Mouse (Mus musculus) myocyte (in vitro differentiated cells): Measurements from ENCODE around the gene Ipmk. TPM values are rescaled to one million over a fixed set of nuclear protein-coding genes. Genes with fewer than 3 reads are reported as not detected.

Experiments
- H3K27me3 ChIP-seq: one replicate; pipeline ENCODE4 v1.6.1; 2011; ENCODE audit not compliant: control insufficient read depth, insufficient read depth, insufficient read length
- H3K36me3 ChIP-seq: one replicate; pipeline ENCODE4 v1.6.1; 2011; ENCODE audit not compliant: control insufficient read depth, insufficient read depth
- H3K4me2 ChIP-seq: one replicate; pipeline ENCODE4 v1.6.1; 2011; ENCODE audit warnings: low read depth, control low read depth
- H3K4me3 ChIP-seq: one replicate; pipeline ENCODE4 v1.5.1; 2011; ENCODE audit warnings: mild to moderate bottlenecking, control low read depth, moderate library complexity
- H3K79me2 ChIP-seq: one replicate; pipeline ENCODE4 v1.6.1; 2011; ENCODE audit not compliant: control insufficient read depth, insufficient read depth
- H3ac ChIP-seq: one replicate; pipeline ENCODE4 v1.6.1; 2011; ENCODE audit not compliant: control insufficient read depth, insufficient read length
- CEBPB ChIP-seq: IDR thresholded peaks from 2 replicates; pipeline ENCODE4 v1.6.1; 2011; ENCODE audit warnings: mild to moderate bottlenecking, moderate library complexity; ENCODE audit not compliant: poor library complexity, insufficient read depth, severe bottlenecking
- E2F4 ChIP-seq: IDR thresholded peaks from one replicate; pipeline ENCODE4 v1.6.1; 2011; ENCODE audit warnings: mild to moderate bottlenecking, control low read depth, moderate library complexity; ENCODE audit not compliant: insufficient read depth
- MAX ChIP-seq: IDR thresholded peaks from one replicate; pipeline ENCODE4 v1.6.1; 2011; ENCODE audit warnings: low read depth, mild to moderate bottlenecking, control low read depth
- MYOD1 ChIP-seq, 3 experiments: IDR thresholded peaks; one replicate each; pipeline ENCODE4 v1.6.1; 2011; ENCODE audit warnings: control low read depth in 2 of 3, low read depth in 2 of 3, mild to moderate bottlenecking in 2 of 3, moderate library complexity in 1 of 3; ENCODE audit not compliant: insufficient read length in 2 of 3, control insufficient read depth in 1 of 3
- MYOG ChIP-seq, 3 experiments: IDR thresholded peaks; one replicate each; pipeline ENCODE4 v1.6.1; 2011; ENCODE audit warnings: control low read depth in 2 of 3, low read depth in 2 of 3, mild to moderate bottlenecking in 2 of 3; ENCODE audit not compliant: insufficient read length in 2 of 3, control insufficient read depth in 1 of 3, insufficient read depth in 1 of 3
- POLR2A ChIP-seq: IDR thresholded peaks from one replicate; pipeline ENCODE4 v1.6.1; 2011; ENCODE audit warnings: low read depth, mild to moderate bottlenecking, control low read depth, moderate library complexity; ENCODE audit not compliant: insufficient read length
- POLR2AphosphoS2 ChIP-seq: IDR thresholded peaks from one replicate; pipeline ENCODE4 v1.6.1; 2011; ENCODE audit warnings: low read depth, control low read depth; ENCODE audit not compliant: insufficient read length
- REST ChIP-seq: IDR thresholded peaks from one replicate; pipeline ENCODE4 v1.6.1; 2011; ENCODE audit warnings: mild to moderate bottlenecking, control low read depth, moderate library complexity; ENCODE audit not compliant: insufficient read depth, insufficient read length
- SRF ChIP-seq: IDR thresholded peaks from one replicate; pipeline ENCODE4 v1.6.1; 2011; ENCODE audit warnings: low read depth; ENCODE audit not compliant: control insufficient read depth, insufficient read length
- TCF12 ChIP-seq: IDR thresholded peaks from one replicate; pipeline ENCODE4 v1.6.1; 2011; ENCODE audit warnings: mild to moderate bottlenecking, control low read depth; ENCODE audit not compliant: poor library complexity, insufficient read depth, severe bottlenecking
- TCF3 ChIP-seq: IDR thresholded peaks from one replicate; pipeline ENCODE4 v1.6.1; 2011; ENCODE audit warnings: low read depth, control low read depth; ENCODE audit not compliant: insufficient read length
- USF1 ChIP-seq: IDR thresholded peaks from one replicate; pipeline ENCODE4 v1.6.1; 2011; ENCODE audit warnings: low read depth, mild to moderate bottlenecking, control low read depth, moderate library complexity
- polyA plus RNA-seq: library from polyadenylated mRNA; unstranded; fragments of >200 nt; fragmentation: generic; extraction: Trizol; gene quantifications from one replicate; pipeline ENCODE4 v1.2.1, GENCODE M21; 2012; ENCODE audit warnings: missing spikeins

Gene Ipmk
- polyA plus RNA-seq, 1 experiment = 7.4 TPM

DNA sequence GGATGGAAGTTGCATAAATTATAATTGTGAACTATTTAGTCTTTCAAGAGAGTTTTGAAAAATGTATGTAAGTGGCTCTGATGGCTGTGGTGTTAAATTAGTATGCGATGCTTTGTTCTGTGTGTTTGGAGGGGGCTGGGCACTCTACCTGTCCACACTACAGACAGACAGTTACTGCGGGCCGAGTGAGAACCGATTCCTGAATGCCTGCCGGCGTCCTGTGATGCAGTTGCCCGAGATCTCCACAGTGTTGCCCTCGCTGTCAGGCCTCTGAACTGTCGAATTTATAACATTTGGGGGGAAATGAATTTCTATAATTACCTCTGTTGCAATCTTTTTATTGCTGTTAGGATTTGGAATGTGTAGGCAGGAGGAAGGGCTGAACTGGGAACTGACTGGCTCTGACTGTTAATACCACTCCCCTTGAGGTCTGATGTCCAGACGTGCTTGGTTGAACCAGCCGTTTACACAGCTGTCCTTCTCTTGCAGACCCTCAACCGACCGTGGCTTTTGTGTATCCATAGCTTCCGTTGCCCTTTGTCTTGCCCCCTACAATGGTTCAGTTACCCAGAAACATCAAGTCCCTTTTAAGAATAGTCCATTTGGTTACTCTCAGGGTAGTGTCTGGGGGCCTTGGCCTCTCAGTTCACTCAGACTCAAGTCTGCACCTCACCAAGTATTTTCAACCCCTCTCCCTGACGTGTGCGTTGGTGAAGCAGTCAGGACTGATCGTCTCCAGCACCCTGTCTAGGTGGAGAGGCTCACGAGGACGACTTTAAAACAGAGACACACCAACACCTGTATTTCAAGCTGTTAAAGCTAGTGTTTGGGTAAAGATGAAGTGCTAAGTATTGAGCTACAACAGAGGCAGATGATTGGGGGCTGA lies 36.8 kb downstream of the Ipmk start:
- Histone ChIP-seq H3K36me3 (no peaks in the 10 kb centered on the region), H3K27me3 (no peaks in the 10 kb centered on the region), H3K4me2 (no peak overlapping the region), H3K4me3 (no peak overlapping the region), H3ac (no peak overlapping the region), H3K79me2 (no peaks in the 10 kb centered on the region)
- TF ChIP-seq MYOG (IDR thresholded peaks at IDR 0.05; ENCODE audit: control insufficient read depth in 1 of 3, insufficient read depth in 1 of 3, insufficient read length in 2 of 3, low read depth in 2 of 3) (no peak), POLR2A (no peak), REST (no peak), POLR2AphosphoS2 (no peak)

GRCm38 (mm10) chr10:71389311-71389710 lies 41.7 kb downstream of the Ipmk start:
- no peak overlapping the region for H3K4me3 ChIP-seq
- H3K36me3 ChIP-seq = no peaks in the 10 kb centered on the region
- H3K4me2 ChIP-seq = no peak overlapping the region
- no peaks in the 10 kb centered on the region for H3K27me3 ChIP-seq
- H3ac ChIP-seq = no peak overlapping the region
- TF ChIP-seq TCF3 (no peak), CEBPB (no peak), TCF12 (no peak), POLR2AphosphoS2 (no peak), MYOD1 (IDR thresholded peaks at IDR 0.05; ENCODE audit: control insufficient read depth in 1 of 3, insufficient read length in 2 of 3, low read depth in 2 of 3) (no peak), MAX (no peak), SRF (no peak)
- no peaks in the 10 kb centered on the region for H3K79me2 ChIP-seq

DNA sequence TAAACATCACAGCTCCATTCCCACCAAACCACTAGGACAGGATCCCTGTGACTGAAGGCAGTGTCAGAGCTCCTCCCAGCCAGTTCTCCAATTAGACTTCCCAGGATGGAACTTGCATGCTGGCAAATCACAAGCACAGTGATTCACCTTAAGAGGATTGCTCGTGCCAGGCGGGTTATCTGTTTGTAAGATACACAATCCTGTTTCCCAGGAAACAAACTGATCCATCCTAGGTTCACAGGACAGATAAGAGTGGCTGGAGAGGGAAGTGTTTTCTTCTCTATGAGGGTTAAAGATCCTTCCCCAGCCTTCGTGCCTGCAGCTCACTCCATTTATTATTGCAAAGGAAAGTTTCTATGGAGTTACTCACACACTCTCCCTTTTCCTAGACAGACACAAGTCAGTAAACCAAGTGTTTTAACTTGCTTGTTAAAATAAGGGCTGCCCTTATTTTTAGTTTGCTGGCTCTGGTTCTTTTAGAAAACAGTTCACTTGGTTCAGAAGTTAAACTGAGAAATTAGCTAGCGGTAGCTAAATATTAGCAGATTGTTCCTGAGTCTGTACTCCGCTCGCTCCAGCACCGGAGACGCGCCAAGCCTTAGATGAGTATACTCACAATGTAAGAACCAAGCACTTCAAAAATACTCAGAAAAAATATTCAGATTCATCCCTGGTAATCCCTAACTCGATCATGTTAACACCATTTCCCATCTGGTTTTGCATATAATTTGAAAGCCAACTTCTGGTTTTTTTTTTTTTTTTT lies 51.0 kb downstream of the Ipmk start:
- H3ac ChIP-seq = no peak overlapping the region
- H3K36me3 ChIP-seq = no peaks in the 10 kb centered on the region
- H3K4me2 ChIP-seq = no peak overlapping the region
- no peaks in the 10 kb centered on the region for H3K79me2 ChIP-seq
- no peak overlapping the region for H3K4me3 ChIP-seq
- no peak for TF ChIP-seq SRF
- no peak for TF ChIP-seq TCF3
- no peak for TF ChIP-seq CEBPB
- TF ChIP-seq TCF12 = no peak
- no peak for TF ChIP-seq POLR2A
- no peak for TF ChIP-seq POLR2AphosphoS2
- H3K27me3 ChIP-seq = no peaks in the 10 kb centered on the region

DNA sequence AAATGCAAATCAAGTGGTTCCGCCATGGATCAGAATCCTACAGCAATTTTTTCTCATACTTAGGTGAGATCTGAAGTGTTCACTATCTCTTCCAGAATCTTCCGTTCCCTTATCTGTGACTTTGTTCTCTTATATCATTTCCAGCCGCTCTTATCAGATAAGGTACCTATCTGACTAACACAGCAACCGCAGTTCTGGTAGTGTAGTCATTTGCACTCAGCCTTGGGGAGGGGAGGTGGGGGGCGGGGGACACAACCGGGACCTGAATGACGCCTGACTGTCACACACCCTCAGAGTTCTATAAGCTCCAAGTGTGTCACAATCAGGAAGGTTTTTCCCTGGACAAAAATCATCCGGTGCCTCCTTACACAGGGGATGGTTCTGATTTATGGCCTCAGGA lies 51.8 kb downstream of the Ipmk start:
- H3K4me3 ChIP-seq = no peak overlapping the region
- H3K4me2 ChIP-seq = no peak overlapping the region
- TF ChIP-seq MAX (no peak), POLR2AphosphoS2 (no peak), POLR2A (no peak), CEBPB (no peak), MYOD1 (IDR thresholded peaks at IDR 0.05; ENCODE audit: control insufficient read depth in 1 of 3, insufficient read length in 2 of 3, low read depth in 2 of 3) (no peak), E2F4 (no peak), TCF3 (no peak), TCF12 (no peak), MYOG (IDR thresholded peaks at IDR 0.05; ENCODE audit: control insufficient read depth in 1 of 3, insufficient read depth in 1 of 3, insufficient read length in 2 of 3, low read depth in 2 of 3) (no peak), USF1 (no peak), SRF (no peak), REST (no peak)
- no peaks in the 10 kb centered on the region for H3K27me3 ChIP-seq
- H3K36me3 ChIP-seq = no peaks in the 10 kb centered on the region
- no peaks in the 10 kb centered on the region for H3K79me2 ChIP-seq
- no peak overlapping the region for H3ac ChIP-seq

DNA sequence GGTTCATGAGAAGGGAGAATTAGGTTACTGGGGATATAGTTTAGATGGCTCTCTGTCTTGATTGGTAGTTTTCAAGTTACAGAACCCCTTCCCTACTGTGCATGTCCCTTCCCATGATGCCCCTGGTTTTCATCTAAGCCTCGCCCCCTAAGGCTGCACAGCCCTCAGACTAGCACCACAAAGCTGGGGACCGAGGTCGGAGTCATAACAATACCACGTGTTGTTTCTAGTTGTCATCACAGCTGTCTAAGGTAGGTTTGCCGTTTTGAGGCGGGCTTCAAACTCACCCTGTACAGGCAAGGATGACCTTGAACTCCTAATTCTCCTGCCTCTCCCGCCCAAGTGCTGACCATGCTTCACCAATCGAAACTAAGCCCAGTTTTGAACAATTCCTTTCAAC lies 52.4 kb downstream of the Ipmk start:
- TF ChIP-seq POLR2A (no peak), MYOG (IDR thresholded peaks at IDR 0.05; ENCODE audit: control insufficient read depth in 1 of 3, insufficient read depth in 1 of 3, insufficient read length in 2 of 3, low read depth in 2 of 3) (no peak), MAX (no peak), SRF (no peak), MYOD1 (IDR thresholded peaks at IDR 0.05; ENCODE audit: control insufficient read depth in 1 of 3, insufficient read length in 2 of 3, low read depth in 2 of 3) (no peak), CEBPB (no peak), POLR2AphosphoS2 (no peak), REST (no peak), E2F4 (no peak), USF1 (no peak), TCF3 (no peak)
- Histone ChIP-seq H3K4me3 (no peak overlapping the region), H3ac (no peak overlapping the region), H3K36me3 (no peaks in the 10 kb centered on the region), H3K79me2 (no peaks in the 10 kb centered on the region), H3K27me3 (no peaks in the 10 kb centered on the region), H3K4me2 (no peak overlapping the region)
